8 mouse cellular contexts compared by ENCODE assay signal in the genomic region with DNA sequence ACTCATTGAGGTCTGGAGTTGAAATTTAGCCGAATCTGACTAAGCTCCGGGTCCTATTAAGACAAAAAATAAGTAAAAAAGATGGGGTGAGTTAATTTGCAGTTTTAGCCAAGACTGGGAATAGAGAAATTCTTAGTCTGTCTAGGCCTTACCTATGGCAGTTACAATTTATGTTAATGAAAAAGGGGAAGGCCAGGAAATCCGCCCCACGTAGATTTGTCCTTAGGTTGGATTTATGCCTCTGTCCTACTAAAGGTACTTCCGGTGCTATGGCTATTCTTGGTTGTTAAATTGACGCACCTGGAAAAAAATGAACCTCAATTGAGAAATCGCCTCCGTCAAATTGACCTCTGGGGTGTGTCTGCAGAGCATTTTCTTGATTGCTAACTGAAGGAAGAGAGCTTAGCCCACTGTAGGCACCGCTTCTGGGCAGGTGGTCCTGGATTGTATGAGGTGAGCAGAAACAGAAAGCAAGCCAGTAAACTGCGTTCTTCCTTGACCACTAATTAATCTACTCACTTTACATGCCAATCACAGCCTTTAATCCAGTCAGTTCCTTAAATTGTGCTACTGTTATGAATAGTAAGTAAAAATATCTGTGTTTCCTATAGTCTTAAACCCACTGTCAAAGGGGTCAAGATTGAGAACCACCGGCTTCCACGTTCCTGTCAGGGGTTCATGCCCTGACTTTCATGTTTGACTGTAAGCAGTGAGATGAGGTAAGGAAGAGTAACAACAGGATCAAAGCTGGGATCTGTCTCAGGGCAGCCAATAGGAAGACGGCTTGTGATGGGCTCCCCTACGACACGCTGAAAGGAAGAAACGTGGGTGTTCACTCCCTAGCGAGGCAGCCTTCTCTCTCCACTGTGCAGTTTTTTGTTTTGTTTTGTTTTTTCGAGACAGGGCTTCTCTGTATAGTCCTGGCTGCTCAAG. TPM values are rescaled to one million over a fixed set of nuclear protein-coding genes. Genes with fewer than 3 reads are reported as not detected.
A peak's percentile ranks its signal among the peaks of the same experiment; 100 is the strongest.
DNase-seq lines count a peak whose midpoint lies in the region; ATAC-seq lines count a peak whose summit lies in the region.

No protein-coding gene starts in this region.

- no peaks in the 10 kb centered on the region for H3K9me3 ChIP-seq in kidney, embryonic 14.5 days (ENCODE audit: control insufficient read depth, low read length)
- H3K9me3 ChIP-seq in neural tube, embryonic 12.5 days = no peaks in the 10 kb centered on the region

- H3K4me2 ChIP-seq in kidney, embryonic 14.5 days (replicated peaks; ENCODE audit: low read depth, low read length) = peak overlapping the region; percentile 59
- H3K4me2 ChIP-seq in neural tube, embryonic 12.5 days (replicated peaks) = peak overlapping the region; percentile 78

- no peak overlapping the region for H3K27ac ChIP-seq in kidney, embryonic 14.5 days (ENCODE audit: low read depth, low read length)
- peak overlapping the region; percentile 72 for H3K27ac ChIP-seq in brown adipose tissue, adult 24 weeks (replicated peaks; ENCODE audit: low read depth, low read length)
- H3K27ac ChIP-seq in neural tube, embryonic 12.5 days = no peak overlapping the region

- no peaks in the 10 kb centered on the region for H3K27me3 ChIP-seq in kidney, embryonic 14.5 days (ENCODE audit: control insufficient read depth, insufficient read depth, low read length)
- H3K27me3 ChIP-seq in neural tube, embryonic 12.5 days (replicated peaks) = no peaks in the 10 kb centered on the region

- DNase-seq in kidney, adult 9 months = no peak
- DNase-seq in induced T-regulatory cell, adult 2 months (ENCODE audit: low read depth) = peak; percentile 75
- DNase-seq in cerebellum, postnatal 4 days (ENCODE audit: low spot score in 2 of 2) = no peak
- DNase-seq in layer of hippocampus, adult 18-20 months (ENCODE audit: low spot score in 2 of 2) = no peak
- no peak for DNase-seq in frontal cortex, postnatal 25 days (ENCODE audit: low spot score in 2 of 2)

- 64% methylated on average over 18 of the region's 18 CpGs for WGBS in kidney, embryonic 14.5 days
- whole genome bisulfite sequencing in neural tube, embryonic 12.5 days = 76% methylated on average over 18 of the region's 18 CpGs

- ATAC-seq in kidney, embryonic 14.5 days (ENCODE audit: low FRiP score, low TSS enrichment) = no peak
- ATAC-seq in neural tube, embryonic 12.5 days (ENCODE audit: low FRiP score, low read depth) = no peak

- peak overlapping the region; percentile 54; the same call in 1 of the 2 replicates for H3K9ac ChIP-seq in kidney, embryonic 14.5 days (ENCODE audit: low read depth, low read length)
- no peak overlapping the region for H3K9ac ChIP-seq in neural tube, embryonic 12.5 days

- peak overlapping the region; percentile 50 for H3K4me3 ChIP-seq in kidney, embryonic 14.5 days (ENCODE audit: low read length)
- peak overlapping the region; percentile 79 for H3K4me3 ChIP-seq in brown adipose tissue, adult 24 weeks (ENCODE audit: insufficient read depth, low read depth, low read length)
- H3K4me3 ChIP-seq in neural tube, embryonic 12.5 days = peak overlapping the region; percentile 44; the same call in 1 of the 2 replicates

- H3K36me3 ChIP-seq in kidney, embryonic 14.5 days (ENCODE audit: control insufficient read depth, insufficient read depth, low read length) = no peaks in the 10 kb centered on the region
- H3K36me3 ChIP-seq in neural tube, embryonic 12.5 days = no peaks in the 10 kb centered on the region

- peaks cover 8% of the 10 kb centered on the region; the same call in 1 of the 2 replicates for H3K4me1 ChIP-seq in kidney, embryonic 14.5 days (ENCODE audit: control insufficient read depth, insufficient read depth, low read length)
- peaks cover 7% of the 10 kb centered on the region for H3K4me1 ChIP-seq in brown adipose tissue, adult 24 weeks (ENCODE audit: control insufficient read depth, insufficient read depth, insufficient read length, low read length)
- H3K4me1 ChIP-seq in neural tube, embryonic 12.5 days = peaks cover 5% of the 10 kb centered on the region; the same call in 1 of the 2 replicates

RNA-seq across cellular contexts. Expression of gene Parp4, which starts 0.8 kb away (rescaled TPM):
- 5.7 and 7.7 TPM in 2 replicates for polyA plus RNA-seq in kidney, embryonic 14.5 days (2014; fragmentation: Nextera tagmentation; extraction: Ambion mirVana)
- polyA plus RNA-seq in brown adipose tissue, adult 24 weeks (2012; ENCODE audit: insufficient read depth, insufficient read length, missing spikeins) = 8.8 and 10.9 TPM in 2 replicates
- polyA plus RNA-seq in neural tube, embryonic 12.5 days (2016; fragmentation: Nextera tagmentation; extraction: Ambion mirVana) = 1.3 and 1.8 TPM in 2 replicates
- total RNA-seq in layer of hippocampus, adult 18-20 months (2021) = 1 to 10 TPM; 5.8 TPM

RNA-seq across cellular contexts. Expression of gene Cenpj, which starts 1.0 kb away (rescaled TPM):
- 8.5 and 14.3 TPM in 2 replicates for polyA plus RNA-seq in kidney, embryonic 14.5 days (2014; fragmentation: Nextera tagmentation; extraction: Ambion mirVana)
- 3.2 and 9.7 TPM in 2 replicates for polyA plus RNA-seq in brown adipose tissue, adult 24 weeks (2012; ENCODE audit: insufficient read depth, insufficient read length, missing spikeins)
- polyA plus RNA-seq in neural tube, embryonic 12.5 days (2016; fragmentation: Nextera tagmentation; extraction: Ambion mirVana) = 12.6 and 16.7 TPM in 2 replicates
- 1 to 10 TPM; 2.3 to 3.4 TPM for total RNA-seq in layer of hippocampus, adult 18-20 months (2021)
